Mouse (Mus musculus) thymus, adult 2 months (tissue): ENCODE data around the gene Olfr66.

ENCODE experiments used
- CTCF ChIP-seq: fragments of 200-500 bp; IDR thresholded peaks from 2 replicates; pipeline ENCODE4 v1.5.1; 2012; ENCODE audit warnings: mild to moderate bottlenecking, control low read depth, low read length, moderate library complexity, borderline replicate concordance; ENCODE audit not compliant: control insufficient read depth, poor library complexity, insufficient read depth; ENCODE audit errors: extremely low read depth
- POLR2A ChIP-seq: fragments of 200-500 bp; IDR thresholded peaks from 2 replicates; pipeline ENCODE4 v1.6.1; 2012; ENCODE audit warnings: mild to moderate bottlenecking, low read length, control low read depth, moderate library complexity; ENCODE audit not compliant: control insufficient read depth, poor library complexity, insufficient read depth; ENCODE audit errors: extremely low read depth

- TF ChIP-seq POLR2A (no peak), CTCF (no peak)
Measured at GRCm38 (mm10) chr7:103844525-103845325, 41.3 kb downstream of the Olfr66 start.
